Mouse (Mus musculus) granulocyte monocyte progenitor cell, adult 5-6 weeks (primary cell): ENCODE results near the gene Rnaseh2a. TPM values are rescaled to one million over a fixed set of nuclear protein-coding genes. Genes with fewer than 3 reads are reported as not detected.
A peak's percentile ranks its signal among the peaks of the same experiment; 100 is the strongest.

Experiments
- ATAC-seq: replicated peaks from 2 replicates; pipeline ENCODE4 v1.8.0; 2016; ENCODE audit warnings: mild to moderate bottlenecking, moderate TSS enrichment, inconsistent platforms; ENCODE audit not compliant: poor library complexity, severe bottlenecking
- total RNA-seq, 2 experiments: library from RNA; stranded (forward) in 1 of 2; stranded (reverse) in 1 of 2; fragments of 200-712, 200-1000 nt in 1 of 2; fragments of >200 nt in 1 of 2; fragmentation: Nextera tagmentation in 1 of 2; gene quantifications; 2 replicates each; pipeline ENCODE4 v1.2.3; 2014 to 2017

Gene Rnaseh2a
- total RNA-seq, 2 experiments from 2014 or later: 116 to 148 TPM

DNA sequence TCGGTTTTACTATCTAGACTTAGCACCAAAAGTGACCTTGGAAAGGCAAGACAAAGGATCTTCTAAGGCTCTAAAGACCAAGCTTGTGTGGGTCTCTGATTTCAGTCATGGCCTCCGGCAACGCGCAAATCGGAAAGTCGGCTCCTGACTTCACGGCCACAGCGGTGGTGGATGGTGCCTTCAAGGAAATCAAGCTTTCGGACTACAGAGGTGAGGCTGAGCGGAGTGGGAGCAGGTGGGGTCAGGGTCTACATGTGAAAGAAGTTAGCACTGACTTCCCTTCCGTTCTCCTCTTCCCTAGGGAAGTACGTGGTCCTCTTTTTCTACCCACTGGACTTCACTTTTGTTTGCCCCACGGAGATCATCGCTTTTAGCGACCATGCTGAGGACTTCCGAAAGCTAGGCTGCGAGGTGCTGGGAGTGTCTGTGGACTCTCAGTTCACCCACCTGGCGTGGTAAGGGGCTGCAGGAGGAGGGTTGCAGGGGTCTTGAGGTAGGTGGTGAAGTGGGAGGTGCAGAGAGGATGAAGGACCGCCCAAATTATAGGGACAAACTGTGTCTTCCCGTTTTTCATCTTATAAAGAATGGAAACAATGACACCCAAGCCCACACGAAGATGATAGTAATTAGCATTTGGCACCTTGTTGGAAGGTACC lies 696 bp upstream of the Rnaseh2a start:
- no peak for ATAC-seq

DNA sequence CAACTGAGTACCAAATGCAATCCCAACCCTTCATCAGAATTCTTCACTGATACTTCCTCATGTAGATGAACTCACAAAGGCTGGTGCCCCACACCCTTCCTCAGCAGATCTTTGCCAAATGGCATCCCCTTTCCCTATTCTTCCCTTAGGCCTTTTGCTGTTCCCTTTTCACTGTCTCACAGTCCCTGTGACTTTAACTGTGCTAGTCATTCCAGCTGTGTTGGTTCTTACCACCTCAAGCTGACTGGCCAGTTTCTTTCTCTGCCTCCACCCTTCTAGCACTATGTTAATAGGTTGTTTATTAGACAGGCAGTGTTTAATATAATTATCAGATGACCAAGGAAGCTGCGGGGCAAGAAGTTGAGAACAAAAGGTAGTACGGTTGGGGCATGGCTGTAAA lies 917 bp downstream of the Rnaseh2a start:
- ATAC-seq: no peak

GRCm38 (mm10) chr8:84967532-84968304 lies 1.8 kb downstream of the Rnaseh2a start:
- no peak for ATAC-seq

GRCm38 (mm10) chr8:84966603-84967002 lies 3.0 kb downstream of the Rnaseh2a start:
- no peak for ATAC-seq

DNA sequence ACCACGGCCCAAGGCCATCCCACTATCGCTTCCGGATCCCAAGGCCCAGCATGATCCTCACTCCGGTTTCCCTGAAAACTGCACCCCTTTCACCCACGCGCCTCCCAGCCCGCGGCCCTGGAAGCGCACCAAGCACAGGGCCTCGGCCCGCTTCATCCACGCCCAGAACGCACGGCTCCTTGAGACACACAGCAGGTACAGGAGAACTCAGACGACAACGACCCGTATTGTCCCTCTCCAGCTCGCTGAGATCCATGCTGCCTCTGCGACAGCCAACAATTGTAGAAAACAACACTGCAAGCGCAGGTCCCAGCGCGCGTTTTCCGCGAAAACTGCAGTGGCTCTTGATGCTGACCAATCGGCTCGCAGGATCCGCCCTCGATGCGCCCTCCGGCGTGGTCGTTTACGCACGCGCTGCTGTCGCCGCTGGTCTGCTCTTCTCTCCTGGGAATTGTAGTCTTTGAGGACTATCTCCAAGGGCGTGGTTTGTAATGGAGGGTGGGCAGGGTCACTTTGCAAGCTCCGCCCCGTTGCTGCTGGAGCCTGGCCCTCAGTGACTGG lies 3.8 kb downstream of the Rnaseh2a start:
- ATAC-seq: peak; percentile 86

GRCm38 (mm10) chr8:84963952-84964351 lies 5.6 kb downstream of the Rnaseh2a start:
- ATAC-seq: no peak

DNA sequence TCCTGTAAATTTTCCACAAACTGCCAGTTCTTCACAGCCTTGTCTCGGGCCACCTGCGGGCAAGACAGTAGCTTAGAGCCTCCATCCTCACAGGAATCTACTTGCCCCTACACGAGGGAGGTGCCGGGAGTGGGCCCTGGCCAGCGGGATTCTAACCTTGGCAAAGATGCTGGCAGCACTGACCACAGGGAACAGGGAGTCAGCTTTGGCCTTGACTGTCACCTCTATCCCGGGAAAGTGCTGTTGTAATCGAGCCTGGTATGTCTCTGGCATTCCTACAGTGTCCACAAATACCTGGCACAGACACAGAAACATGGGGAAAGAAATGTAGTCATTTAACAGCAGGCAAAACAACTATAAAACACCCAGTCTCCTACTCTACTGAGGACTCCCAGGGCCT lies 9.8 kb downstream of the Rnaseh2a start:
- ATAC-seq: no peak

- ATAC-seq: peak; percentile 60
These were observed 12.8 kb downstream of the Rnaseh2a start for GRCm38 (mm10) chr8:84956768-84957167.

GRCm38 (mm10) chr8:84952612-84953255 lies 16.8 kb downstream of the Rnaseh2a start:
- ATAC-seq: peak; percentile 78

DNA sequence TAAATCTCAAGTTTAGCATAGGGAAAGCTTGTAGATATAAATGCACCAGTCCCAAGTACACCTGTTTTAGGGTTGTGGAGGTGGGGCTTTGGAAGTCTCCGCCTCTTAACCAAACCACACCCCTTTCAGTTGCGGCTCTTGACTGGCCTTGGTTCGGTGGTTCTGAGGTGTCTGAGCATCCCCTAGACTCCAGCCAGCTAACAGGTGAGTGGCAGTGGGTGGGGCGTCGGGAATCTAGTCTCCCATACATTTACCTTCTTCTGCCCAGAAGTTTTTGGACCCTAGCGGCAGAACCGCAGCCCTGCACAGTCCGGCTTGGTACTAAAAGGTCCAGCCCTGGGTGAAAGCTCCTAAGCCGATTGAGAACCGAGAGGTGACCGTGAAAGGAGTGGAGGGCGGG lies 19.8 kb downstream of the Rnaseh2a start:
- no peak for ATAC-seq

DNA sequence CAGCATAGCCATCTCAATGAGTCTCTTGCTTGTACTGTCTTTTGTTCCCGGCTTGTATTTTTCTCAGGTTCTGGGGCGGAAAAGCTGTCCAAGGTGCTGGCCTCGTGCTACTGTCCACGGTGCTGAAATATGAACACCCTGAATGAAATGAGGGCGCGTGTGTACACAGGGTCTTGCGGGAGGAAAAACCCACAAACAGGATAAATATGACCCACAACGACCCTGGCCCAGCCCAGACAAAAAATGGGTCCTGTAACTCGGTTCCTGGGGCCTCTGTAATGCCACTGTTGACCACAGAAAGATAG lies 22.4 kb downstream of the Rnaseh2a start:
- ATAC-seq: peak; percentile 68

- ATAC-seq: peak; percentile 10; the same call in 1 of the 2 replicates
These were observed 22.9 kb downstream of the Rnaseh2a start, which contains the start of gene Rtbdn for GRCm38 (mm10) chr8:84946528-84947240. Gene Rtbdn (plus strand): TSS chr8:84946991.

DNA sequence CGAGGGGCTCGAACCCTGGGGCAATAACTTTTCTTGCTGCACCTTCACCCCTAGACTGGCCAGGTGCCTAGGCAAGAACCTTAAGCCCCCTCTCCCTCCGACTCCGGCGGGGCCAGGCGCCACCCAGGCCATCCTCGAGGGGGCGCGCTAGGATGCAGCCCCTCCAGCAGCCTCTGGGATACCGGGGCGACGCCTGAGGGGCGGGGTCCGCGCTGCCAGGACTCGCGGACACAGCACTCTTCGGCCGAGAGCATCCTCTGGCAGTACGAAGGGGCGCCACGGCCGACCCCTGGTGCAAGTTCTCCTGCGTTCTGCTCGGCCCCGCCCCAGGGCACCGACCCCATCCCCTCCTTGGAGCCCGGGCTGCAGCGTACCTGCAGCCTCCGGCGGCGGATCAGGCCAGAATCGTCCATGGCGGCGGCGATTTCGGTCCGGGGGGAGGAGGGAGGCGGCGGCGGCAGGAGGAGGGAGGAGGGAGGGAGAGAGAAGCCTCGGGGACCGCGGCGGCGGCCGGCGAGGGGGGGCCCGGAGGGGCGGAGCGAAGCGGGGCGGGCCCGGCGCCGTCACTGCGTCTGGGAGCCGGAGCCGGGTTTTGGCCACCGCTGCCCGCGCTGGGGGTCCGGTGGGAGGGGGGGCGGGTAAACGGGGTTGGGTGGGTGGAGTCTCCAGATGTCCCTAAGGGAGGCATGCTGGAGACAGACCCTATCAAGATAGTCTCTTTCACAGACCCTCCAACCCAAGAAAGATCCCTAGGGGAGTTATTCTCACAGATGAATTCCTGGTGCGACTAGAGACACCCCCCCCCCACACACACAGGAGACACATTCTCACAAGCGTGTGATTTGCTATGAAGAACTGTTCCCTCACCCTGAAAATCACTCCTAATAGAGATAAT lies 23.7 kb downstream of the Rnaseh2a start:
- peak; percentile 51 for ATAC-seq

GRCm38 (mm10) chr8:84945235-84945632 lies 24.3 kb downstream of the Rnaseh2a start:
- no peak for ATAC-seq

DNA sequence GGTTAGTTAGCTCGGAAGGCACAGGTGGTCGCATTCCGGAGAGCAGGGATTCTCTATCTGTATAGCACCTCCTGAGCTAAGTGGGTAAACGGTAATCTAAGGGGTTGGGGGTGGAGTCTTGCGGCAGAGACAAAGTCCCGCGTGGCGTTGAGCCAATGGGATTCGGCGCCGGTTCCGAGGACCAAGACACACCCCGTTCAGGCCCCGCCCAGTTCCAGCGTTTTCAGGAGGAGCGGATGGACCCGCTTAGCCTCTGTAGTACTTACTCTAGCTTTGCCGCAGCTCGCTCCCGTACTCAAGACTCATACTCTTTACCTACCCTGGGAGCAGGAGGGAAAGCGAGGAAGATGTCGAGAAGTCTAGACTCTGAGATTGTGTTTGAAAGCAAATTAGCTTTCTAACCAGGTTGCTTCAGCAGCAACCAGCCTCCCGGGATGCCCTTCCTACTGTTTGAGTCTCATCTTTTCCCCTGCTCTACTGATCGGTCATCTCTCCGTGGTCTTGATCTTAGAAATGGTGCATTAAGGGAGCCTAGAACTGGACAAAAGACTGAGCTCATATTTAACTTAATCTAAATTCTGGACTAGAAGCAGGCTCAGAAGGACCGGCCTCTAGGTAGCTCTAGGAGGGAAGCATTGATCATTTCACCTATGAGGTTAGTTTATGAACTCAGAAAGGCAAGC lies 24.9 kb downstream of the Rnaseh2a start:
- peak; percentile 58 for ATAC-seq

GRCm38 (mm10) chr8:84943699-84944098 lies 25.9 kb downstream of the Rnaseh2a start:
- no peak for ATAC-seq

- ATAC-seq: no peak
These were observed 31.7 kb downstream of the Rnaseh2a start for GRCm38 (mm10) chr8:84937620-84938485.

DNA sequence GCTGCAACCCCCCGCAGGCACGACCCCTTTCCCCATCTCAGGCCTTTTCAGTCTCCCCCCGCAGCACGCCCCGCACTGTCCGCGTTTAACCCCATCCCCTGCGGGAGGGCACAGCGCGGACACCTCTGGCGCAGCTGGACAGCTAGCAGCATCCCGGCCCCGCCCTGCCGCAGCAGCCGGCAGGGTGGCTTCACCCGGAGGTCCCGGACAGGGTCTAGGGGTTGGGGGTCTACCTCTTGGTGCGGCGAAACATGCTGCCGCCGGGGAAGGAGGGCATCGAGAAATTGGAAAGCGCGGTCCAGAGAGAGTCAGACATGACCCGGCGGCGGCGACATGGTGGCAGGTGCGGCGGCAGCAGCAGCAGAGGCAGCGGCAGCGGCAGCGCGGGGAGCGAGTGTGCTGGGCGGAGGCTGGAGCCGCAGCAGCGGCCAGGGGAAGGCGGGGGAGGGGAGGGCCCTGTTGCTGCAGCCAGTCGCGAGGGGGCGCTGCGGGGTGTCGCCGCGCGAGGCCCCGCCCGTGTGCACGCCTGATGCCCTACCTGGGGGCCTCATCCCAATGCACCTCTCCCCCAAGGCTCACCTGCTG lies 32.5 kb downstream of the Rnaseh2a start, which contains the start of gene Mast1:
Gene Mast1 (minus strand): TSS at position 398 of the 585 bp plus-strand sequence.
- ATAC-seq: peak; percentile 89
